Mouse (Mus musculus) urinary bladder, adult 2 months (tissue): Measurements from ENCODE around the gene Rapgefl1. TPM values are rescaled to one million over a fixed set of nuclear protein-coding genes. Genes with fewer than 3 reads are reported as not detected.
"Not testable (repeated sequence)": the region's sequence is repeated elsewhere in the genome, so short reads cannot be mapped to it uniquely, and the experiment has no call there.

ENCODE experiments used
- DNase-seq: peaks from one replicate; pipeline ENCODE4 v3.0.0; 2022; ENCODE audit warnings: low spot score
- polyA plus RNA-seq: library from polyadenylated mRNA; depleted of rRNA; stranded (reverse); fragments of >200 nt; gene quantifications from 2 replicates; pipeline ENCODE4 v1.2.3, GENCODE M21; 2012

The Rapgefl1 gene
- polyA plus RNA-seq, 1 experiment = 56.6 TPM

DNA sequence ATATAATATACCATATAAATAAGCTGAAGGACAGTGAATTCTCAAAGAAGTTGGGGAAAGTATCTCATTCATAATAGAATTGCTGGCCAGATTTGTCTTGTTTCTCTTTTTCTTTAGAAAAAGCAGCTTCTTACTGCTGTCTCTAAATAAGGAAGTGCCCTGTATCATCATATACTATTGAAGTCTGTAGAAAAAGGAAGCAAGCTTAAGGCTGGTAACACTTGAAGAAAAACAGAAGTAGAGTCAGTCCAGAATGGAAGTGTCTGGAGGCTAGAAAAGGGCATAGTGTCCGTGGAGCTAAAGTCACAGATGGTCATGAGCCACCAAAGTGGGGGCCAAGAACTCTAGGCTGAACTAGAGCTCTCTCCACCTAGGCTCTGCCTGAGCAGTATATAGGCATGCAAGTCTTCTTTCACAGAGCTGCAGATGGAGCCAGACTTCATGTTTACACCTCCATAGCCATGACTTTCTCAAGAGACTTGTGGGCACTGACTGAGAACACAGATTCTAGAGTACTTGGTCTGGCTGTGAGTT is 19.8 kb upstream of the Rapgefl1 start:
- no peak for DNase-seq

DNA sequence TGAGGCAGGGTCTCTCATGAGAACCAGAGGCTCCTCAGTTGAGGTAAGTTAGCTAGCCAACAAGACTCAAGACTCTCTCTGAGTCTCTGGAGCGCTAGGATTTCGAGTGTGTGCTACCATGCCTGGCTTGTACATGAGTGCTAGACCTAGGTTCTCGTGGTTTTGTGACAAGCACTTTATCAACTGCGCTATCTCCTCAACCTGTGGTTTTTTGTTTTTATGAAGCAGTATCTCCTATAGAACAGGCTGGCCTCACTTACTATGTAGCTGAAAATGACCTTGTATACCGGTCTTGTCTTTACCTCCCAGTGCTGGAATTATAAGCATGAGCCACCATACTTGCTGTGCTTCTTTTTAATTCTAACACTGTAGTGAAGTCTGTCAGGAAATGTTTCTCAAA is 15.6 kb upstream of the Rapgefl1 start:
- no peak for DNase-seq

DNA sequence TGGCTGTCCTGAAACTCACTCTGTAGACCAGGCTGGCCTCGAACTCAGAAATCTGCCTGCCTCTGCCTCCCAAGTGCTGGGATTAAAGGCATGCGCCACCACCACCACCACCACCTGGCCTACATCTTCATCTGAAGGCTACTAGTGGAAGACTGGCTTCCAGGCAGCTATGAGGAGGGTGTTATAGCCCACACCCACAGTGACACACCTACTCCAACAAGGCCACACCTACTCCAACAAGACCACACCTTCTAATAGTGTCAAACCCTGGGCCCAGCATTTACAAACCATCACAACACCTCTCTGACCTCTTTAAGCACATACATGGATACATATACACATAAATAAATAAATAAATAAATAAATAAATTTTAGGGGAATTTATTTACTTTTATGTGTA is 10.5 kb upstream of the Rapgefl1 start:
- not testable (repeated sequence) for DNase-seq

DNA sequence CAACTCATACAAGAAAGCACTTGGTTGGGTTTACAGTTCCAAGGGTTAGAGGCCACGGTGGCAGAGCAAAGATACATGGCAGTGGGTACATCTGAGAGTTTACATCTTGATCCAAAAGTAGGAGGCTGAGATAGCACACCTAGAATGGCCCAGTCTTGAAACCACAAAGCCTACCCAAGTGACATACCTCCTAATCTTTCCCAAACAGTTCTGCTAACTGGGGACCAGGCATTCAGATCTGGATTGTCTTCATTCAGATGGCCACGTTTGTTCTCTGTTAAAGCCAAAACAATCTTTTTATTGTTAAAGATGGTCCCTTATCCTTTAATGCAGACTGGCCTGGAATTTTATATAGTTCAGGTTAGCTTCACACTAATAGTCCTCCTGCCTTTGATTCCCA is 8.7 kb upstream of the Rapgefl1 start:
- DNase-seq = no peak

DNA sequence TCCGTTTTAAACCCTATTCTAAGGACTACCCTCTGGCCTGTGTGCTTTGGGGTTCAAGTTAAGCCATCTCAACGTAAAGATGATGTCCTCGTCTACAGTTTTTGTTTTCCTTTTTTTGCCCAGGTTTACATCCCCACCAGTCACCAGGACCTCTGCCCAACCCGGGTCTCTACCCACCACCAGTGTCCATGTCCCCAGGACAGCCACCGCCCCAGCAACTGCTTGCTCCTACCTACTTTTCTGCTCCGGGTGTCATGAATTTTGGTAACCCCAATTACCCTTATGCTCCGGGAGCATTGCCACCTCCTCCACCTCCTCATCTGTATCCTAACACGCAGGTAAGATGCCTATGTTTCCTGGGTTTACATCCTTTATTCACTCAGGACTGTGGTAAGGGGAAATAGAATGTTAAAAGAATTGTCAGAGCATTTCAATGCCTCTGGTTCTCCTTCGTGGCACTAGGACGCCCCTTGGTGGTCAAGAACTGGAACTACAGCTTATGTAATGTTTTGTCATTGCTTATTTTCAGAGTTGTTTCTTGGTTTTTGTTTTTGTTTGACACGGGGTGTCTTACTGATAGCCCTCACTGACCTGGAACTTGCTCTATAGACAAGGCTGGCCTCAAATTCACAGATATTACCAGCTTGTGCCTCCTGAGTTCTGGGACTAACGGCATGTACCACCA is 7.4 kb upstream of the Rapgefl1 start:
- DNase-seq = no peak

DNA sequence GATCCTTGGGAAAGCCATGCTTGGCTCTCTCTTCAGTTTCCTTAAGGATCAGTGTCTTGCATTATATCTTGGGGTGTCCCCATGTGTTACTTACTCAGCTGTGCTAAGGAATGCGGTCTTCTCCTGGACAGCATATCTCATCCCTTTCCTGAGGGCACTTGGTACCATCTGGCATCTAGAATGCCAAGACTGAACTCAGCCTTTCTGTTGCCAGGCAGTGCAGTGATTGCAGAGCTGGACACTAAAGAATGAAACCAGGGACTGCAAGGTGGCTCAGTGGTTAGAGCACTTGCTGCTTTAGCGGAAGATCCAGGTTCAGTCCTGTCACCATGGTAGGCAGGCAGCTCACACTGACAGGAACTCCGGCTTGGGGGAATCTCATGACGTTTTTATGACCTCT is 6.7 kb upstream of the Rapgefl1 start:
- no peak for DNase-seq

DNA sequence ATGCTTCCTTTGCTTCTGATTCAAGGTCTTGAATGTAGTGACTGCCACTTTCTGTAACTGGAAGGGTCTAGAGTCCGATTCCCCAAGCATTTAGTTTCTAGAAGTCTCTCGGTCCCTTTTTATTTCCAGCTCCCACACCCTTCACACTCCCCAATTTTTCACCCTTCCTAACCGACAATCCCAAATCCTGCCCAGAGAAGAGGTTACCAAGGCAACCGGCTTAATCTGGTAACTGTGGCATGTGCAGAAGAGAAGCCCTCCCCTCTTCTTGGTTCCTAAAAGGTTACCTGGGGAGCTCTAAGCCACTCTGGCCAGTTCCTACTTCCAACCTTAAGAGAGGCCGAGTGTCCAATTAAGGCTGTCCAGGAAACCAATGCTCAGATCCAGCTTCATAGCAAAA is 1.3 kb upstream of the Rapgefl1 start:
- no peak for DNase-seq

DNA sequence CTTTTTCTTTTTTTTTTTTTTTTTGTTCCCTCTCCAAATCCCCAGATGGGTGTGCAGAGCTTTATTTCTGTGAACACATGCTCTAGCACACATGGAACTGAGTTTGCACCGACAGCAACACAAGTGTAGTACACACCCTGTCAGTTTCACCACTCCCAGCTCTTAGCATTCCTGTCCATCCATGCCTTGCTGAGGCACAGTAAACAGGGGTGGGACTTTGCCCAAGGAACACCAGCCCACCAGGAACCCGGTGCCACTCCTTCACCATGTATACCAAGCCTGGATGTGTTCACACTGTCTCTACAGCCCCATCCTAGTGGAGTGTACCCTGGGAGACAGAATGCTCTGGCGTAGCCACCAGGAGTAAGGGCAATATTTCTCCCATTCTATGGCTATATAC is 860 bp upstream of the Rapgefl1 start:
- DNase-seq = no peak

DNA sequence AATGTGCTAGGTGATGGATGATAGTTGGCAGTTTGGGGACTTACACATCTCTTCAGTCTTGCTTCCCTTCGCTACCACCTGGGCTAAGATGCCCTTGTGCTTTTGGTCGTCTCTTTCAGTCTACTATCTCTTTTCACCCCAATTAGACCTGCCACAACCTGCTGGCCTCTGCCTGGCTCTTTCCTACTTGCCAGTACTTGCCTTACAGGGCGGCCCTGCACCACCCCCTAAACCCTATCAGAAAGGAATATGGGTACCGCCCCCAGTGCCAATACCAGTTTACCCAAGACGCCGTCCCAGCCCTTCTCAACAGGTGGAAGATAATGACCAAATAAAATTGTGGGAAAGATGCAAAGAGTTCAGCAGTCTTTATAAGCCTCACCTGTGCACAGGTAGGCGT is 457 bp upstream of the Rapgefl1 start:
- DNase-seq = no peak

DNA sequence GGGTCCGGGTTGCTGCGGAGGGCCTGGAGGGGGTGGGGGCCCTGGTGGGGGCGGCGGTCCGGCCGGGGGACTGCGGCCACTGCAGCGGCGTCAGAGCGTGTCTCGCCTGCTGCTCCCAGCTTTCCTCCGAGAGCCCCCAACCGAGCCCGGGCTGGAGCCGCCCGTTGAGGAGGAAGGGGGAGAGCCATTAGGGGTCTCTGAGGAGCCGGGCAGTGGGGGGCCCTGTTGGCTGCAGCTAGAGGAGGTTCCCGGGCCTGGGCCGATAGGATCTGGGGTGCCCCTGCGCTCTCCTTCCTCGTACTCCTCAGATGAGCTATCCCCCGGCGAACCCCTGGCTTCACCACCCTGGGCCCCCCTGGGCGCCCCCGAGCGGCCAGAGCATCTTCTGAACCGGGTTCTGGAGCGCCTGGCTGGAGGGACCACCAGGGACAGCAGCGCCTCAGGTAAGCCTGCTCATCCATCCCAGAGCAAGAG is 683 bp downstream of the Rapgefl1 start:
- no peak for DNase-seq

DNA sequence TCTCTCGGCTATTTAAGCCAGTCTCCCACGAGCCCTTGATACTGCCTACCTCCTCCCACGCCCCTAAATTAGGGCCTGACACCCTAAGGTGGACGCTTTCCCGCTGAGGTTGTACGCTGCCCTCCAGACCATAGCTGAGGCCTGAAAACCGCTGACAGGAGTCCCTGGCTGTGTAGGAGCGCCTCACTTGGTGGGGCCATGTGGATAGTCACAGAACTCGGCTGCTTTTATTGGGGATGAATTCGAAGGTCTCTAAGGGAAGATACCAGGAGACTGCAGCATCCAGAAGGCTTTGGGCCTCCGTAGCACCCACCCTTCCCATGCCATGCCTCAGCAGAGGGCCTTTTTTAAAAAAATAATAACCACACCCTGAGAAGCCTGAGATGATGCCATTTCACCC is 1.3 kb downstream of the Rapgefl1 start:
- DNase-seq = no peak

DNA sequence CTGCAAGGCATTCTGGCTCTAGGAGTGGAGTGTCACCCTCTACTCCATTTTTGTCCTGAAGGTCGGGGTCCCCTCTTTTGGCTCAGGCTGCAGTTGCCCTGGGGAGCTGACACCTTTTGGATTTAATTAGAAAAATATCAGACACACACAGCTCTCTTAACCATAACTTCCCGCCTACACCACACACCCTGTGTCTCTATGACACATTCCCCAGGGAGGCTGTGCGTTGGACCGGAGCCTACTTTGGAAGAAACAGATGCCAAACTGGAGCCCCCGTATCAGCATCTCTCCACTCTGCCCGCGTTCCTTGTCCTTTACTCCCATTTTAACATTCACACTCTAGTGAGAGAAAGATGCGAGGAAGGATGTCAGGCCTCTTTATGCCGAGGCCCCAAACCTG is 1.9 kb downstream of the Rapgefl1 start:
- no peak for DNase-seq

DNA sequence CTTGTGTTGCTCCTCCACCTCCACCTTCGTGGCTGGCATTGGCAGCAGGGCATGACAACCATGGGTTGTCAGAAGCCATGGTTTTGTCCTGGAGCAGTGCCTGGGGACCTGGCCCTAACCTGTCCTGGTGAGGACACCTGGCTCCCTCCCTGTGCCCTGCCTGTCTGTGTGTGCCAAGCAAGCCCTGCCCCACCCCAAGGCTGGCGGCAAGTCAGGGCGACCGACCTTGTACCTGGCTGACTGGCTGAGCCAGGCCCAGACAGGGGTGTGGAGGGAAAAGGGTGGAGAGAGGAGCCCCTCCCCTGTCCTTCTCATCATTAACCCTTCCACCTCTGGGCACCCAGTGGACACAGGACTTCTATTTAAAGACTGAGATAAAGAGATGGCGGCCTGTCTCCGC is 2.8 kb downstream of the Rapgefl1 start:
- peak; percentile 59 for DNase-seq

DNA sequence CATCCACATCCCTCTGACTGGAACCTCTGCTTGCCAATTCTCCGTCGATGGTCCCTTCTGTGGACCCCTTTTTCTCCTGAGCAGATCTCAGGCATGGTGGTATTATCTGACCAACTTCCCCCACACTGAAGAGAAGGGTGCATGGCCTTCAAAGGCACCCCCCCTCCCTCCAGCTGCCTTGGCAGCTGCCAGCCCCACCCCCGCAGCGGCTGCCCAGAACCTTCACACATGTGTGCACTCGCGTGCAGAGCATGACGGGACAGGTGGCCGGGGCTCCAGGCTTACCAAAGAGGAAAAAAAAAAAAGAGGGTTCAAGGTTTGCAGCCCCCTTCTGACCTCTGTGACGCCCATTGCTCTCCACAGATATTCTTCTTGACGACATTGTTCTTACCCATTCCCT is 3.3 kb downstream of the Rapgefl1 start:
- no peak for DNase-seq

DNA sequence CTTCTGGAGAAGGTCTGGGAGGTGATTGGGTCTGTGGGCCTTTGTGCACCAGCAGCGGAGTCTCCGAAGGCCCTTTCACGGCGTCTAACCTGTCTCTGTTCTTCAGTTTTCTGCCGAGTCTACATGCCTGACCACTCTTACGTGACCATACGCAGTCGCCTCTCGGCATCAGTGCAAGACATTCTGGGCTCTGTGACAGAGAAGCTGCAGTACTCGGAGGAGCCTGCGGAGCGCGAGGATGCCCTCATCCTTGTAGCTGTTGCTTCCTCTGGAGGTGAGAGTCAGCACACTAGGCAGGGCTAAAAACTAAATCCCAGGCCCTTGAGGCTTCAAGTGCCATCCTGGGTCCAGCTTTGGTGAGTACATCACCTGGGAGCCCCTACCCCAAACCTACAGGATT is 9.4 kb downstream of the Rapgefl1 start:
- DNase-seq = no peak

DNA sequence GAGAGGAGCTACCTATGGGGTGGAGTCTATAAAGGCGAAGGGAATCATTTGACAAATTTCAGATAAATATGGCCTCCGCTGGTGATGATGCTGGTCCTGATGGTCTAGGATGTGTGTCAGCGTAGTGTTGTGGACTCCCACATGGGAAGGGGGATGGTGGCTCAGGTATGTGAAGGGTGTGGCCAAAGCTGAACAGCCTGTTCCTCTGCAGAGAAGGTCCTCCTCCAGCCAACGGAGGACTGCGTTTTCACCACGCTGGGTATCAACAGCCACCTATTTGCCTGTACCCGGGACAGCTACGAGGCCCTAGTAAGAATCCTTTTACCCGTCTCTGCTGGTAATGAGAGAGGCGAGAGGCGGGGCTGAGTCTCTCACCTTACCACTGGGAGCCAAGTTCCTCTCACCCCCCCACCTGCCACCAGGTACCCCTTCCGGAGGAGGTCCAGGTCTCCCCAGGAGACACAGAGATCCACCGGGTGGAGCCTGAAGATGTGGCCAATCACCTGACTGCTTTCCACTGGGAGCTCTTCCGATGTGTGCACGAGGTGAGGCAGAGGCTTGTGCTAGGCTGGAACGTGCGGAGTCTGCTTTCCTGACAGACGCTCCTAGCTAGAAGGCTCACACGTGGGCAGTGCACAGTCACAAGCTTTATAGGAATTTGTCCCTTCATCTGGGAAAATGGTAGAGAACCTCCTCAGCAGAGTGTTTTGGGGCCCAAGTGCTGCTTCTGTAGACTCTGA is 10.4 kb downstream of the Rapgefl1 start:
- no peak for DNase-seq

DNA sequence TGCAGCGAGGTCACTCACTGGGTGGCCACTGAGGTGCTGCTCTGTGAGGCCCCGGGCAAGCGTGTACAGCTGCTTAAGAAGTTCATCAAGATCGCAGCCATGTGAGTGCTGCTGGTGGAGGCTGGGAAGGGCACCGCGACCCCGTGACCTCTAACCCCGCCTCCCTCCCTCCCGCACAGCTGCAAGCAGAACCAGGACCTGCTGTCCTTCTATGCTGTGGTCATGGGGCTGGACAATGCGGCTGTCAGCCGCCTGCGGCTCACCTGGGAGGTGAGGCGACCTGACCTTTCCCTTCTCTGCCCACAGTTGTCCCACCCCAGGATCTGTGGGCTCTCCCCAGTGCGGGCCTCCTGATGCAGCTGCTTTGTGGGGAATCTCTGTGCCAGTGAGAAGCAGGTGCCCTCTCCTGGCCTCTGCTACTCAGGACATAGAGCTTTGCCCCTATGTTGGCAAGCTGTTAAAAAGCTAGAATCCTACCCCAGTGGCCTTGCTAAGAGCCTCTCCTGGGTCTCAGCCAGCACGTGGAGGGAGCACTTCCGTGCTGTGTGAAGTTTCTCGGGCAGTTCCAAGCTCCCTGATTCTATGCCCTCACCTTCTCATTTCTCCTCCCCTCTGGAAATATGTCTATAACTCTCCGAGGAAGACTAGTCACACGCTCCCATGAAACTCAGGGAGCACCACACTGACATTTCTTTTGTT is 12.8 kb downstream of the Rapgefl1 start:
- DNase-seq = no peak

DNA sequence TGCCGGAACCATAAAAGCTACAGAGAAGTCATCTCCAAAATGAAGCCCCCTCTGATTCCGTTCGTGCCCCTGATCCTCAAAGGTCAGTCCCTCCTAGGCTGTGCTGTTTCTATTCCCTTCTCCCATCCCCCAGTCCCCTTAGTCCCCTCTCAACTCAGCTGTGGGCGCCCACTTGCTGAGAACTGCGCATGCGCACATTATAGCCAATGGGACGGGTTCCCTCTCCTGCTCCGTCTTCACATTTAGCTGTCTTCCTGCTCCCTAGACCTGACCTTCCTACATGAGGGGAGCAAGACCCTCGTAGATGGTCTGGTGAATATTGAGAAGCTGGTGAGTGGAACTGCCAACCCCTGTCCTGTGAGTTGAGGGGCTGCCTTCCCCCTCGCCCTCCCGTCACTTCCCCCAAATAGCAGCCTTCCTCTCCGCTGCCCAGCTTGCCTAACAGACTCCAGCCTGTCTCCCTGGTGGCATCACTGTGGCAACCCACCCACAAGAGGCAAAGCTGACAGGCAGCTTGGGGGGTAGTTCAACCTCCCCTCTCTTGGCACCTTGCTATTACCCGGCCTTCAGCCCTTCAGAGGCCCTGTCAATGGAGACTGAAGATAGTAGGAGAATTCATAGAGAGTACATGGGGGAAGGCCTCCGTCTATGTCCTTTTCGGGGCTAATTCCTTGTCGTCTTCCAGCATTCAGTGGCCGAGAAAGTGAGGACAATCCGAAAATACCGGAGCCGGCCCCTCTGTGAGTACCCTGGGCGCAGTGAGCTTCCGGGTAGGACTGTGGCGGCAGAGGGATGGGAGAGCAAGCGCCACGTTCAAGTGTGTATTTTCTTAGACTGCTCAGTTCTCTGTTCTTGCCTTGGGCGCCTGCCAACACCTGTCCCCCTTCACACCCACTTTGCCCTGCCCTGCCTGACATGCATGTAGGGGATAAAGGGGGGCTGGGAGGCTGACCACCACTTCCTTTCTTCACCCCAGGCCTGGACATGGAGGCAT is 13.8 kb downstream of the Rapgefl1 start:
- DNase-seq = no peak

DNA sequence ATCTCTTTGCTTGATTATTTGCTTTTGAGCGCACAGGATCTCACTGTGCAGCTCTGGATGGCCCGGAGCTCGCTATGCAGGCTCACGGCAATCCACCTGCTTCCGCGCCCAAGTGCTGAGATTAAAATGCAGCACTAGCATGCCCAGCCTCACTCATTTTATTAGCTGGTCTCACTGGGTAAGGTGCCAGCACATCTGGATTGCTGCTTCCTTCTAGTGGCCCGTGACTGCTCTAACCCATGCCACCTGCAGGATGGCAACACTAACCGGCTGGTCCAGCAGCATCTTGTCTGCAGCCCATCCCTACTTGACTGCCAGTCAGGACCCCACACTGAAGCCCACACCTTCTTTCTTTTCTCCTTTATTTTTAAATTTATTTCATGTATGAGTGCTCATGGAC is 17.5 kb downstream of the Rapgefl1 start:
- no peak for DNase-seq

DNA sequence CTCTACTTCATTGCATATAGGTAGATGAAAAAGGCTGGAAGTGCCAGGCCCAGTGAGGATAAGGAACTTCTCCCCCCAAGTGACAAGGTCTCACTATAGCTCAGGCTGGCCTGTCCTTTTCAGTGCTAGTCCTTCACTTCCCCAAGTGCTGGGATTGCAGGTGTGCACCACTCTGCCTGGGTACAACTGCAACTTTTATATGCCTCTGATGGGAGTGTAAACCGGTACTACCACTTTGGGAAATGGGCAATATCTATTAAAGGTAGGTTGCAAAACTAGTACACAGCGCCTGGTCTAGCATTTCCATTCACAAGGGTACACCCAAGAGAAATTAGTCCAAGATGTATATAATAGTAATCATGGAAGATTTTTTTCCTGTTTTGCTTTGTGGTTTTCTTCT is 18.1 kb downstream of the Rapgefl1 start:
- DNase-seq = no peak
